Mouse (Mus musculus) E14TG2a.4 (cell line): ENCODE data around the gene Fam162a.
"Not testable (repeated sequence)": the region's sequence is repeated elsewhere in the genome, so short reads cannot be mapped to it uniquely, and the experiment has no call there.

Source experiments
- H3K27me3 ChIP-seq: 2 replicates; pipeline ENCODE4 v1.6.1; 2014; ENCODE audit warnings: low read length, control low read depth; ENCODE audit not compliant: insufficient read depth
- H3K36me3 ChIP-seq: 2 replicates; pipeline ENCODE4 v1.6.1; 2014; ENCODE audit warnings: low read length, control low read depth; ENCODE audit not compliant: insufficient read depth
- H3K4me1 ChIP-seq: replicated peaks from 2 replicates; pipeline ENCODE4 v1.6.1; 2014; ENCODE audit warnings: low read depth, low read length, control low read depth
- H3K4me3 ChIP-seq: replicated peaks from 2 replicates; pipeline ENCODE4 v1.5.1; 2014; ENCODE audit warnings: mild to moderate bottlenecking, low read length
- H3K9me3 ChIP-seq: 2 replicates; pipeline ENCODE4 v1.6.1; 2014; ENCODE audit warnings: low read length, control low read depth
- CTCF ChIP-seq: conservative IDR thresholded peaks from 2 replicates; pipeline ENCODE4 v1.5.1; 2014; ENCODE audit warnings: low read length
- NANOG ChIP-seq: IDR thresholded peaks from 2 replicates; pipeline ENCODE4 v1.6.1; 2014; ENCODE audit warnings: borderline replicate concordance, low read length, mixed read lengths
- POU5F1 ChIP-seq: IDR thresholded peaks from 2 replicates; pipeline ENCODE4 v1.6.1; 2014; ENCODE audit warnings: low read length, borderline replicate concordance

Fam162a gene

DNA sequence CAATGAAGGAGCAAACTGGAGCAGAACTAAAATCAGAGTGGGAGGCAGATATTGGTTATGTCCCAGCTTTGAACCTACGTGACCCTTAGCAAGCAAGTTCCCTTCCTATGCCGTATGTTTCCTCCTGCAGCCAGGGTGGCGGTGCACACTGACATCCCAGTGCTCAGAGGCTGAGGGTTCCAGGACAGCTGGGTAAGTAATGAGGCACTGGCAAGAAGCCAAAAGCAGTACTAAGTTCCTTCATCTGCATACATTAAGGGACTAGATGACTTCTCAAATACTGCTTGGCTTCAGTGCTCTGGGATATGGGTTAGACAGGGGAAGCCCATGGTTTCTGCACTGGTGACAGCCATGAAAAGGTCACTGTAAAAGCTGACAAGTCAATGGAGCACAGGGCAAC, 3.0 kb downstream of the Fam162a start:
- TF ChIP-seq NANOG (no peak), POU5F1 (no peak), CTCF (no peak)
- peaks cover 71% of the 10 kb centered on the region for H3K4me1 ChIP-seq
- peaks cover 38% of the 10 kb centered on the region for H3K36me3 ChIP-seq
- no peaks in the 10 kb centered on the region for H3K9me3 ChIP-seq
- peak overlapping the region; percentile 92 for H3K4me3 ChIP-seq
- H3K27me3 ChIP-seq = no peaks in the 10 kb centered on the region

- Histone ChIP-seq H3K36me3 (peaks cover 45% of the 10 kb centered on the region), H3K4me1 (peaks cover 72% of the 10 kb centered on the region), H3K27me3 (no peaks in the 10 kb centered on the region), H3K9me3 (no peaks in the 10 kb centered on the region), H3K4me3 (no peak overlapping the region)
- TF ChIP-seq POU5F1 (no peak), NANOG (no peak), CTCF (no peak)
These were observed 3.7 kb downstream of the Fam162a start for GRCm38 (mm10) chr16:36067694-36068093.

- TF ChIP-seq CTCF (no peak), NANOG (no peak), POU5F1 (no peak)
- Histone ChIP-seq H3K36me3 (peaks cover 69% of the 10 kb centered on the region), H3K4me1 (peaks cover 70% of the 10 kb centered on the region), H3K27me3 (no peaks in the 10 kb centered on the region), H3K4me3 (no peak overlapping the region), H3K9me3 (no peaks in the 10 kb centered on the region)
These were observed 6.5 kb downstream of the Fam162a start for GRCm38 (mm10) chr16:36064904-36065303.

- TF ChIP-seq NANOG (no peak), CTCF (no peak), POU5F1 (no peak)
- Histone ChIP-seq H3K9me3 (no peaks in the 10 kb centered on the region), H3K27me3 (no peaks in the 10 kb centered on the region), H3K4me1 (peaks cover 68% of the 10 kb centered on the region), H3K36me3 (peaks cover 59% of the 10 kb centered on the region), H3K4me3 (peak overlapping the region; percentile 32)
These were observed 8.1 kb downstream of the Fam162a start for GRCm38 (mm10) chr16:36063315-36063714.

DNA sequence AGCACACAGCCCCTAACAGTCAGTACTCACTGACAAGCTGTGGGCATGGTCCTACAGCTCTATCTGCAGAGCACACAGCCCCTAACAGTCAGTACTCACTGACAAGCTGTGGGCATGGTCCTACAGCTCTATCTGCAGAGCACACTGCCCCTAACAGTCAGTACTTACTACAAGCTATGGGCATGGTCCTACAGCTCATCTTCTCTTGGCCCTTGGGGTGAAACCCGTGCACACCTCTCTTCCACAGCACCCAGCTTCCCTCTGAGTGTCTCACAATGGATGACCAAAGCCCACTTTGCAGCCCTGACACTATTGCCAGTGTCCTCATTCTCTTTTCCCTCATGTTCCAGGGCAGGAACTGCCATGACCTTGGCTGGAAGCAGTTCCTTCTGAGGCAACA, 8.9 kb downstream of the Fam162a start:
- H3K9me3 ChIP-seq, H3K4me3 ChIP-seq, H3K27me3 ChIP-seq: not testable (repeated sequence)
- Histone ChIP-seq H3K36me3 (peaks cover 51% of the 10 kb centered on the region), H3K4me1 (peaks cover 63% of the 10 kb centered on the region)

GRCm38 (mm10) chr16:36057933-36058475, 13.4 kb downstream of the Fam162a start:
- Histone ChIP-seq H3K4me1 (peaks cover 34% of the 10 kb centered on the region), H3K4me3 (no peak overlapping the region), H3K36me3 (peaks cover 72% of the 10 kb centered on the region), H3K9me3 (no peaks in the 10 kb centered on the region), H3K27me3 (no peaks in the 10 kb centered on the region)
- TF ChIP-seq NANOG = no peak
- TF ChIP-seq CTCF = no peak
- no peak for TF ChIP-seq POU5F1

GRCm38 (mm10) chr16:36056416-36056815, 15.0 kb downstream of the Fam162a start:
- Histone ChIP-seq H3K4me1 (peaks cover 29% of the 10 kb centered on the region), H3K36me3 (peaks cover 75% of the 10 kb centered on the region), H3K4me3 (no peak overlapping the region), H3K27me3 (no peaks in the 10 kb centered on the region), H3K9me3 (no peaks in the 10 kb centered on the region)
- no peak for TF ChIP-seq CTCF
- TF ChIP-seq POU5F1 = no peak
- no peak for TF ChIP-seq NANOG

DNA sequence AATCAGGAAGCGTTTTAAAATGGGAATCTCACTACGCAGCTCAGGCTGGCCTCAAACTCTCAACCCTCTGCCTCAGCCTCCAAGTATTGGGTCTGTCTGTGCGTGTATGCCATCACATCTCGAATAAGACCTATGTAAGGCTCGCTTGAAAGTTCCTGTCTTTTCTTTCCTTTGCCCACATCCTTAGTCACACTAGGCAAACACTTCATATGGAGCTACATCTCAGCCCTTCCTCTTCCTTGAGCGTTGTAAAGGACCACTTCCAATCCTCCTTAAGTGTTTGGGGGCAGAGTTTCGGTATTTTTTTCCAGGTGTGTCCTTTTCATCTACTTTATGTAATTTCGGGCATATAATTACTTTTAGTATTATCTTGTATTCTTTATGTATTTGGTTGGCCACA, 16.5 kb downstream of the Fam162a start:
- TF ChIP-seq CTCF = no peak
- no peak for TF ChIP-seq NANOG
- TF ChIP-seq POU5F1 = no peak
- Histone ChIP-seq H3K36me3 (peaks cover 74% of the 10 kb centered on the region), H3K27me3 (no peaks in the 10 kb centered on the region), H3K9me3 (no peaks in the 10 kb centered on the region), H3K4me1 (peaks cover 29% of the 10 kb centered on the region), H3K4me3 (no peak overlapping the region)

GRCm38 (mm10) chr16:36053524-36054275, 17.7 kb downstream of the Fam162a start:
- no peaks in the 10 kb centered on the region for H3K9me3 ChIP-seq
- no peak for TF ChIP-seq POU5F1
- no peak for TF ChIP-seq NANOG
- no peak for TF ChIP-seq CTCF
- H3K4me1 ChIP-seq = peaks cover 18% of the 10 kb centered on the region
- H3K27me3 ChIP-seq = no peaks in the 10 kb centered on the region
- no peak overlapping the region for H3K4me3 ChIP-seq
- H3K36me3 ChIP-seq = peaks cover 82% of the 10 kb centered on the region
